Mouse (Mus musculus) hindbrain, embryonic 16.5 days (tissue): ENCODE results near the gene Oxt. TPM values are rescaled to one million over a fixed set of nuclear protein-coding genes. Genes with fewer than 3 reads are reported as not detected.

ENCODE experiments used
- ATAC-seq: fragments of 200-750 bp; cut with Nextera tagmentation; 2 replicates; pipeline ENCODE4 v1.8.0; 2017; ENCODE audit warnings: moderate TSS enrichment, moderate library complexity
- H3K27ac ChIP-seq: fragments of 300-500 bp; sonication (generic); 2 replicates; pipeline ENCODE4 v1.5.1; 2014; ENCODE audit warnings: low read depth, mild to moderate bottlenecking, control low read depth, low read length, moderate library complexity
- H3K27me3 ChIP-seq: fragments of 300-500 bp; sonication (generic); replicated peaks from 2 replicates; pipeline ENCODE4 v1.6.1; 2014; ENCODE audit warnings: low read length; ENCODE audit not compliant: control insufficient read depth, insufficient read depth
- H3K36me3 ChIP-seq: fragments of 300-500 bp; sonication (generic); 2 replicates; pipeline ENCODE4 v1.6.1; 2014; ENCODE audit warnings: mild to moderate bottlenecking, low read length, moderate library complexity, mixed read lengths; ENCODE audit not compliant: control insufficient read depth, insufficient read depth
- H3K4me1 ChIP-seq: fragments of 300-500 bp; sonication (generic); 2 replicates; pipeline ENCODE4 v1.6.1; 2014; ENCODE audit warnings: low read depth, low read length; ENCODE audit not compliant: control insufficient read depth, insufficient read depth
- H3K4me2 ChIP-seq: fragments of 300-500 bp; sonication (generic); 2 replicates; pipeline ENCODE4 v1.6.1; 2014; ENCODE audit warnings: mild to moderate bottlenecking, low read length, control low read depth, moderate library complexity
- H3K4me3 ChIP-seq: fragments of 300-500 bp; sonication (generic); 2 replicates; pipeline ENCODE4 v1.5.1; 2014; ENCODE audit warnings: mild to moderate bottlenecking, low read length, control low read depth, moderate library complexity
- H3K9ac ChIP-seq: fragments of 300-500 bp; sonication (generic); 2 replicates; pipeline ENCODE4 v1.6.1; 2014; ENCODE audit warnings: low read depth, mild to moderate bottlenecking, control low read depth, low read length, moderate library complexity
- H3K9me3 ChIP-seq: fragments of 300-500 bp; sonication (generic); 2 replicates; pipeline ENCODE4 v1.6.1; 2014; ENCODE audit warnings: mild to moderate bottlenecking, low read length, moderate library complexity; ENCODE audit not compliant: control insufficient read depth
- WGBS: fragments of 180-500 bp; shearing (Covaris S2); extraction: QIAGEN DNeasy Blood & Tissue Kit; methylation state at CpG from one replicate; pipeline ENCODE4 v1.1.7; 2014; 5-methylcytosine and 5-hydroxymethylcytosine counted together
- microRNA-seq: library from miRNA; unstranded; fragments of <30 nt; microRNA quantifications from one replicate; pipeline ENCODE4, GENCODE M21; 2017
- polyA plus RNA-seq: library from polyadenylated mRNA; unstranded; fragments of >200 nt; fragmentation: Nextera tagmentation; extraction: Ambion mirVana; gene quantifications from 2 replicates; pipeline ENCODE4 v1.2.1, GENCODE M21; 2015

The Oxt gene
- polyA plus RNA-seq, 1 experiment from 2014 or later, result 0.31 TPM

- no peak overlapping the region for H3K4me2 ChIP-seq
Observed at GRCm38 (mm10) chr2:130613091-130613490, 37.1 kb downstream of the Oxt start.

GRCm38 (mm10) chr2:130618972-130619371 lies 43.0 kb downstream of the Oxt start:
- H3K4me1 ChIP-seq, result no peaks in the 10 kb centered on the region
- H3K27me3 ChIP-seq, result no peaks in the 10 kb centered on the region
- no peaks in the 10 kb centered on the region for H3K9me3 ChIP-seq
- no peak for ATAC-seq
- no peak overlapping the region for H3K27ac ChIP-seq
- H3K36me3 ChIP-seq, result peaks cover 25% of the 10 kb centered on the region
- H3K4me3 ChIP-seq, result no peak overlapping the region
- H3K9ac ChIP-seq, result no peak overlapping the region
- 89% methylated on average over 7 of the region's 7 CpGs for WGBS
- H3K4me2 ChIP-seq, result no peak overlapping the region

More at GRCm38 (mm10) chr2:130613091-130613490, 37.1 kb downstream of the Oxt start:
- H3K36me3 ChIP-seq, result peaks cover 23% of the 10 kb centered on the region
- no peak overlapping the region for H3K27ac ChIP-seq
- WGBS, result 52% methylated on average over 3 of the region's 3 CpGs
- no peak for ATAC-seq
- H3K4me1 ChIP-seq, result no peaks in the 10 kb centered on the region
- H3K4me3 ChIP-seq, result no peak overlapping the region
- H3K27me3 ChIP-seq, result no peaks in the 10 kb centered on the region
- H3K9me3 ChIP-seq, result no peaks in the 10 kb centered on the region
- H3K9ac ChIP-seq, result no peak overlapping the region

Small RNAs within 50 kb of the gene (microRNA-seq; reads per million reads assigned to microRNA genes)
- gene Gm23876, result not detected

Other genes with a start within 250 kb of the Oxt start
- 33.6 and 39.3 TPM in 2 replicates for gene Cpxm1, start 178.6 kb upstream of the Oxt start, polyA plus RNA-seq
- gene Gm28372, start 170.9 kb upstream of the Oxt start, polyA plus RNA-seq, result not detected in 2 replicates
- 0.30 and 0.59 TPM in 2 replicates for gene 1700020A23Rik, start 170.9 kb upstream of the Oxt start, polyA plus RNA-seq
- gene Tmem239, start 169.7 kb upstream of the Oxt start, polyA plus RNA-seq, result 0.12 and 0.28 TPM in 2 replicates
- 104 and 105 TPM in 2 replicates for gene Vps16, start 151.8 kb upstream of the Oxt start, polyA plus RNA-seq
- 15.2 and 15.4 TPM in 2 replicates for gene Pced1a, start 151.5 kb upstream of the Oxt start, polyA plus RNA-seq
- gene Ptpra, start 125.9 kb upstream of the Oxt start, polyA plus RNA-seq, result 134 and 144 TPM in 2 replicates
- gene Mrps26, start 12.4 kb upstream of the Oxt start, polyA plus RNA-seq, result 103 and 113 TPM in 2 replicates
- gene Avp, start 6.4 kb downstream of the Oxt start, polyA plus RNA-seq, result 2.4 TPM in 1 of 2 replicates, not detected in the other
- 9.7 and 10.8 TPM in 2 replicates for gene Fastkd5, start 53.9 kb downstream of the Oxt start, polyA plus RNA-seq
- gene Ubox5, start 53.9 kb downstream of the Oxt start, polyA plus RNA-seq, result 8.9 and 9.9 TPM in 2 replicates
- 21.1 and 21.2 TPM in 2 replicates for gene Lzts3, start 66.6 kb downstream of the Oxt start, polyA plus RNA-seq
- gene Ddrgk1, start 88.5 kb downstream of the Oxt start, polyA plus RNA-seq, result 77.4 and 80.3 TPM in 2 replicates
- 127 and 128 TPM in 2 replicates for gene Itpa, start 91.4 kb downstream of the Oxt start, polyA plus RNA-seq
- gene Slc4a11, start 121.3 kb downstream of the Oxt start, polyA plus RNA-seq, result 0.59 and 0.65 TPM in 2 replicates